Mouse (Mus musculus) CD4-positive, CD25-positive, alpha-beta regulatory T cell, adult 2 months (primary cell): Measurements from ENCODE around the gene Errfi1.

Experiments used
- DNase-seq: peaks from one replicate; pipeline ENCODE4 v3.0.0-alpha.2; 2012; ENCODE audit warnings: low read depth, low spot score

Errfi1 gene

DNA sequence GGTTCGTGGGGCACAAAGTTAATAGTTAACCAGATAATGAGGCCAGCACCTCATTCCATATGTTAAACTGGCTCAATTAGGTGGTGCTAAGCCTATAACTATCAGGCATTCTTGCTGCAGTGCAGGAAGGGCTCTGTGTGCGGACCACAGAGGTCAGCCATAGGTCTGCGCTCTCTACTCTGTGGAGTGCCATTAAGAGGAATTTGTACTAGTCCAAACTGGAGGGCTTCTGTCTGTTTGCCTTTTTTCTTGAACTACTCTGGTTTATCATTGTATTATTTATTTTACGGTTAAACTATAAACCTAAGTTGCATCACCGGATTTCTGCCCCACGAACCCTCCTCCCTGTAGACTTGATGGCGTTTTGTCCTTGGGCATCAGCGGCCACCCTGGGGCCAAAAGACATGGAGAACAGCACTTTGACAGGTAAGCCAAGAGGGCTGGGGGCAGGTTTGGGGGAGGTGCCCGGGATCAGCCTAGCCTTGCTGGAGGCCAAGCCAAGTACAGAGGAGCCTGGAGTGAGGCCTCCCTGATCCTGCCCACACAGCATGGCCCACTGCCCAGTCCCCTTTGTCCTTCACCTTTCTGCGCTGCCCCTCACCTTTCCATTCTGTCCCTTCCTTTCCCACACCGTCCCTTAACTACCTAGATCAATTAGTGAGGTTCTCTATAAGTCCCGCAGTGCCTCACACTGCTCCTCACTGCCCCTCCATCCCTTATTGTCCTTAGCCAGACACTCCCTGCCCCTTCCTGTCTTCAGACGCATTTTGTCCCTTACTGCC, at the start of gene Errfi1:
Gene Errfi1 (plus strand): TSS at position 240 of the 782 bp plus-strand sequence.
- peak; percentile 14 for DNase-seq

DNA sequence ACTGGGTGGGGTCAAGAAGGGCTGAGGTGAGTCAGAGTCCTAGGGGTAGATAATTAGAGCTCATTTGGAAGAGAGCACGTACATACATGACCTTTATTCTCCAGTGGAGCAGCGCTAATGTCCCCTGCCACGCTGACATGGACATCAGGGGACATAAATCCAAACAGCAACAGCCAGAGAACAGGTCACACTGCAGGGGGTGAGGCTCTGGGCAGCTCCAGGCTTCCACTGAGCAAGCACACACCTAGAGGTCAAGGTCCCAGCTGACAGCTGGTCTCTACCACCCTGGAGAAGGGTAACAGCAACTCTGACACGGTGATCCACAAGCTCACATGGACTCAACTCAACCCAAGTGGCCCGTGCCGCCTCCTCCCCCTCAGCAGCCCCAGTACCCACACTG, 49.5 kb upstream of the Errfi1 start:
- DNase-seq: no peak

DNA sequence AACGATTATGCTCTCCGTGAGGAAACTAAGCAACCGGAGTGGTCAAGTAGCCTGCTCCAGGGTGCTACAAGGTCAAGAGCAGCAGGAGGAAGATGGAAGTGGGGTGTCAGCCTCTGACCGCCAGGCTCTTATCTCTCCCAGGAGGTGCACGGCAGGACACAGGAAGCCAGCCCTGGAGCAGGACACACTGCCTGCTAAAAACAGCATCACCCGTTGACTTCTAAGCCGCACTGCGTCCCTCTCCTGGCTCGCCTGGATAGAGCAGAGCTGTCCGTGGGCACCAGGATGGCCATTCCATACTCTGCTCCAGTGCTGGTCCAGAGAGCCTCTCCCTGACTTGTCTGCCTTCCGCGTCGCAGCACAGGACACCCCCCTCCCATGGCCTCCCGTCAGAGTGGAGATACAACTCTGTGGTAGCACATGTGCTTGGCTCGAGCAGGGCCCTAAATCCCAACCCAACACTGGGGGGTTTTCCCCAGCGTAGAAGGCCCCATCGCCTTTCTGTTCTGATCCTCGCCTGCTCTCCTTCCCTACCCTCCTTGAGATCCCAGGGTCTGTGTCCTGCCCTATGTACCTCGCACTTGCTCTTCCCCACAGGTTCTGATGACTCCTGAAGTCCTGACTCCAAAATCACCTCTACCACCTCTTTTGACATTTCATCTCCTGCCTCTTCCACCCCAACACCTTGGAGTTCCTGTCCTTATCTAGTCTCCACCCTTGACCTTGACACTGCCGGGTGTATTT, 45.8 kb upstream of the Errfi1 start:
- DNase-seq: no peak

DNA sequence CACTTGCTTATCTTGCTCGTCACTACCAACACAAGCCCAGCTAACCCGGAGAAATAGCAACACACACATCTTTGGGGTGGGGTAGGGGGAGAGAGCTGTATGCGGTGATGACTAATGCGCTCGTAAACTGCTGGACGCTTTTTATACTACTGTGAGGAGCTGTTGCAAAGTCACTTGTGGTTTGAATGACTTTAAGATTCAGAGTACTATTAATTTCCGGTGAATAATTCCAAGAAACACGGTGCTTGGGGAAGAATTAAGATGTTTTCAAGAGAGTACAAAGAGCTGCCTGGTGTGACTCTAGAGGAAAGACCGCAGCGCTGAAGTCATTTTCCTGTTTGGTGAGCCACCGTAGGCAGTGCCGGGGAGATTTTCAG, 45.3 kb upstream of the Errfi1 start:
- peak; percentile 72 for DNase-seq

DNA sequence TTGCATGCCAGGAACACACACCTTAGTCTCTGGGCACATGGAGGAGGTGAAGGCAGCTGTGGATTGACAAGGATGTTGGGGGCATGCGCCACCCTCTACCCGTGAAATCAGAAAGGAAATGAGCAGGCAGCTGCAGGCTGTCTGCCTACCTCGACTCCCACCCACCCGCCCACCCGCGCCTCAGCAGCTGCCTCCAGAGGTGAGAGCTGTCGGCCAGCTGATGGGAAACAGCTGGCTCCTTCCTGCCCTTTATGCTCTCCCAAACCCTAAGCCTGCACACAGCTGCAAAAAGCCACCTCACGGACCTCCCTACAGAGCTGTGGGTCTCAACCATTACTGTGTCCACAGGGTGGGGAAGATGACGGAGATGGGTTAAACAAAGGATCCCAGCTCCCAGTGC, 44.4 kb upstream of the Errfi1 start:
- no peak for DNase-seq

DNA sequence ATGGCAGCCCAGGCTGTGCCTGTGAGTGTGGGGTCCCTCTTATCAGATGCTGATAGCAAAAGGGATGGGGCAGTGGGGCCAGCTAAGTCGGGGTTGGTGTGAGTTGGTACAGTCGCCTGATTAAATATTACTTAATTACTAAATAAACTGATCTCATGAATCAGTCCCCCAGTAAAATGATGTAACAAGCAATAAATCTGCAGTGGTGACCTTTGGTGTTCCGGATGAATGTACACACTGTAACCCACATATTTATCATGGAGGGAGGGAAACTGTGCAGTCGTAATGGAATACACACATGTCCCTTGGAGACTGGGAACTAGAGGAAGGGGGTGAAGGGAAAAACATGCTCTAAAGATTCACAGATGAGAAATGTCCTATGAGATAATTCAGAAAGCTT, 38.6 kb upstream of the Errfi1 start:
- no peak for DNase-seq

DNA sequence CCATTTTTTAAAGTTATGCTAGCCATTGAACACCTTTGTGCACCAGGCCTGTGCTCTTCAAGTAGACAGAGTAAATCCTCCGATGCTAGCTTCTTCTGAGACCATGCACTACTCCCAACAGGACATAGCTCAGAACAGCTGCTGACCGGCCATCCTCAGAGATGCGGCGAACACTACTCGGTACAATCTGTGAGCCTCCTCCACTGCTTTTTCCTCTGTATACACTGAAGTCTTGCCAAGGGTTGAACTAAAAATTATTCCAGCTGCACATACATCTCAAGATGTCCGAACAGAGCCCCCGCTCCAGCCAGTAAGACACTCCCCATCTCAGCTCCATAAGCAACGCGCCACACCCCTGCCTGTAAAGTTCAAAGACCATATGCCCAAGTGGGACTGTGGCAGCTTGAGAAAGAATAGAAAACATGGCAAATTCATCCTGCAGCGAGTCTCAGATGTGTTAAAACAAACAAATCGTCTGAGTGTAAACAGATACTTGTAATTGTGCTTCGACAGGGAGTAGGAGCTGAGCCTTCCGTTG, 37.2 kb upstream of the Errfi1 start:
- DNase-seq: no peak

DNA sequence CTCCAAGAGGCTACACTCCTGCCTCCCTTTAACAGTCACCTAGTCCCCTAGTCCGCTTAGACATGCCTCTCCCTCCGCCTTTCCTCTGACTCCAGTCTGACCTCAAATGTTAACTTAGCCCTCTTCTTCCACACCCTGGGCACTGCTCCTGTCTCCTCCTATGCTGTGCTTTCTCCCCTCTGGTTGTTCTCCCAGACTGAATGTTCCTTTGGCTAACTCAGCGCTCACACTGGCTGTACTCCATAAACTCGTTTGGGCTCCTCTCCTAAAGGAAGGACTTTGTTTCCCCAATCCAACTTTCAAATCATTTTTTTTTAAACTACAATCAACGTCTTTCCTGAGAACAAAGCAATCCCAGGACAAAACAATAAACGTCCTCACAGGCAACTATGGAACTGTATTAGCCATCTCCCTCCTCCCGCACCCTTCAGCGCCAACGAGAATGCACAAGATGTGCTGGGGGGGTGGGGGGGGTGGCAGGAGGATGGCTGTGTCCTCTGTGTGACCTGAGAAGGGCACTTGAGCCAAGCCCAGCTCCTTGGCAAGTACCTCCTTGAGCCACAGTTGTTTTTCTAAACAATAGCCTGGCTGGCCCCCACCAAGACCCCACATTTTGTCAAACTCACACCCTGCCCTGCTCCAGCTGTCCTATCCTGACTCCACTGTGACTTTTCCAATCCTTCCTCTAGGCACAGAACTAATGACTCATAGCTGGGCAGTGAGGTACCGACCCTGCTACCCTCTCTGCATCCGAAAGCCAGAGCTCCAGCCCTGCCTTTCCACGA, 34.4 kb upstream of the Errfi1 start:
- DNase-seq: no peak

DNA sequence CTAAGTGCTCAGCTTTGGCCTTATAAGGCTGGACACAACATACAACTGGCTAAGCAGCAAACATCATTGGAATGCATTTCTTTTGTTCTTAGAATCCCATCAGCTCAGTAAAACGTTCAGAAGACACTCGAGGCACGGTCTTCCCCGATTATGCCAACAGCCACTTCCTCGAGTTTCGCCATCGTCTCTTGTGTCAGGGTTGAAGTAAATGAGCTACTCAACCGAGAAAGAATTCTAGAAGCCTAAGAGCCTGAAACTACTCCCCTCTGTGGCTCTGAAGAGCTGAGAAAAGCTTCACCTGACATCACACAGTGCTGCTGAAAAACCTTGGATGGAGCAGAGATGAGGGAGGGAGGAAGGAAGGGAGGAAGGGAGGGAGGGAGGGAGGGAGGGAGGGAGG, 32.3 kb upstream of the Errfi1 start:
- DNase-seq: no peak

DNA sequence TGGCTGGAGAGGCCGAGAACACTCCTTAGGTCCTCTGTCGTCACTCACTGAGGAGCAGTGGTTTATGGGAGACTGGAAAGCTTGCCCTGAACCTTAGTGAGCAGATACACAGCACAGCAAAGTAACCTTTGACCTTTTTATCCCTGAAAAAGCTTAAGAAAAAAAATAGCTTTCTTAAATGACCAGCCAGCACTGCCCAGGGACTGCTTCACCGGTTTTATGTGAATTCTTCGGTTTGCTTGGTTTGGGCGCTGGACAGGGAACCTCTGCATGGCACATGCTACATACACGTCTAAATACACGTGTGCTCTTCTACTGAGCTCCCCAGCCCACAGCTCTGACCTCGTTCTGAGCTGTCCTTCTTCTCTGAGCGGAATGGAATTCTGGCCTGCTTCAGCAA, 31.1 kb upstream of the Errfi1 start:
- DNase-seq: no peak

DNA sequence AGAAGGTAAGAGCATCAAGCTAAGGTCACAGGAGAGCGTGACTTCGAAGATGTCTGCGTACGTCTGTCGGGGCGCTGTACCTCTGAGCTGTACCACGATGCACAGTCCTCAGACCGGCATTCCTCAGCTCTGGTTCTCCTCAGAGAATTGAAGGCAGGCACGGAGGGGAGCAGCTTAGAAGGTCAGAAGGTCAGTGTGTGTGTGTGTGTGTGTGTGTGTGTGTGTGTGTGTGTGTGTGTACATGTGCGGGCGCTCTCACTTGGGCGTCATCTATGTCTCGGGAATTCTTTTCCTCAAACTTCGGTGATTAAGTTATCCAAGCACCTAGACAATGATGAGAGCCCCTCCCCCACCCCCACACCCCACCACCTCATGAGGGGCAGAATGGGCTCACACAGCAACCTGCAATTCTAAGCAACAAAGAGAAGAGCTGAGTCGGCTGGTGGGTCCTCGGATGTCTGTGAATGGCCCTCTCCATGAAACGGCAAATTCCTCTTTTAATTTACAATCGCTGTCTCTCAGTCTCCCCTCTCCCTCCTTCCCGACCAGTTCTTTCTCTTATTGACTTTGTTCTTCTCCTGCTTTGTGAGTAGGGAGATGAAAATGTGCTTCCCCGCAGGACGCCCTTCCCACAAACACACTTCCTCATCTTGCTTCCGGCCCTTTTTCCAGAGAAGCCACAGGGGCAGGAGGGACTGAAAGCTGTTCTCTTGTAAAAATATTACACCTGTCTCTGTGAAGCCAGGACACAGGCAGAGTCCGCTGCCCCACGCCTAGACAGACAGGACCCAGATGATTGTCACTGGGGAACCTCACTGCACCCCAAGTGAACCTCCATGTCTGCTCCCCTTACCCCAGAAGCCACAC, 29.9 kb upstream of the Errfi1 start:
- DNase-seq: no peak

DNA sequence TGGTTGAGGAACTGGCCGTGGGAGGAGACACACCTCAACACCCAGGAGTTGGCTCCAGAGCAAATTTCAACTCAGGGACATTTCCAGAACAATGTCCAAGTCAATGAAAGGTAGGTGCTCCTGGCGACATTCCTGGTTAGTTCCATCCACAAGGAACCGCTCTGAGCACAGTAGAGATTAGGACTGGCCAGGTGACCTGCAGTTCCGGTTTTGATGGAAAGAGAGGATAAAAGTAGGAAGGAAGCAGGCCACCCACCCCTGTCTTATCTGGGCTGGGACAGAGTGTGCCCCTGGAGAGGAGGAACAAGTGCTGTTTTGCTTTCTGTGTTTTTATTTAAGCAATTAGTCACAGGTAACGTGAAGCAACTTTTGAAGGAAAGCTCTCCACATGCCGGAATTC, 28.8 kb upstream of the Errfi1 start:
- DNase-seq: no peak

DNA sequence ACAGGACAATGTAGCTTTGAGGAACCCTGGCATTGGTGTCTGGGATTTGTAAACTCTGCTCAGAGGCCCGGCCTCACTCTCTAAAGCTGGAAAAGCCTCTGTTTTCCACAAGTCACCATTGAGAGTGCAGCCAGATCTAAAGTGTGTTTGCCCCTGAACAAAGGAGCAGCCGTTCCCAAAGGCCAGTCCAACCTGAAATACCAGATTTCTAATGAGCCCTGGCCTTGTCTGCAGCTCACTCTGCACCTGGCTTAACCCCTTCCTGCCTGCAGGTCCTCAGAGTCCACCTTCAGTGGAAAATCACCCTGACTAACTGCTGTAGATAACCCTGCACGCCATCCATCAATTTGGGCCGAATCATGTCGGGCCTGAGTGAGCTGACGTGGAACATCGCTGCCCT, 28.2 kb upstream of the Errfi1 start:
- DNase-seq: no peak

DNA sequence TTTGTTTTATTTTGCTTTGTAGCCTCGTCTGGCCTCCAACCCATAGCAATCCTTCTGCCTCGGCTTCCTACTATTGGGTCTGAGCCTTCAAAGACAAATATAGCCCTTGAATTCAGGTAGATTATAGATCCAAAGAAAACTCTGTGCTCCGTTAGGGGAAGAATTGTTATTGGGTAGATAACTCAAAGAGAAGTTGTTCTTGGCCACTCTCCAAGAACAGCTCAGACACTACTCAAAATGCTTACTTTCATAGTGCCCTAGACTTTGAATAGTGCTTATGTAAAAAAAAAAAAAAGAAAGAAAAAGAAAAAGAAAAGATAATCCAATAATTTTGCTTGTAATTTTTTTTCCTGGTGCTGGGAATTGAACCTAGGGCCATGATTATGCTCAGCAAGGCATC, 22.4 kb upstream of the Errfi1 start:
- no peak for DNase-seq

DNA sequence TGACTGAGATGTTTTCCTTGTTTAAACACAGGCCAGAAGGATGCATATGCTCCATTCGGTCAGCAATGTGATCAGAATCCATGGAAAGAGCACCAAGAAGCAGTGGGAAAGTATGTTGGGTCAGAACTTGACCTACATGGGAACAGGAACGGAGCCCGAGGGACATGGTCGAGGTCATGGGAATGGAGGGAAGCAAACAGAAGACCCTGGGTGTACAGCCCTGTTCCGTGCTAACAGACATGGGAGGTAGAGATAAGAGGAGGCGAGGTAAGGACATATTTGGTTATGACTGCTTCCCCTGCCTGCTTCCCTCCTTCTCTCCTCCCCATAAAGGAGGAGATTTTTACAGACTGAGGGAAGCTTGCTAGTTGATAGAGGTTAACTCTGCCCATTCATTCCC, 21.8 kb upstream of the Errfi1 start:
- no peak for DNase-seq

DNA sequence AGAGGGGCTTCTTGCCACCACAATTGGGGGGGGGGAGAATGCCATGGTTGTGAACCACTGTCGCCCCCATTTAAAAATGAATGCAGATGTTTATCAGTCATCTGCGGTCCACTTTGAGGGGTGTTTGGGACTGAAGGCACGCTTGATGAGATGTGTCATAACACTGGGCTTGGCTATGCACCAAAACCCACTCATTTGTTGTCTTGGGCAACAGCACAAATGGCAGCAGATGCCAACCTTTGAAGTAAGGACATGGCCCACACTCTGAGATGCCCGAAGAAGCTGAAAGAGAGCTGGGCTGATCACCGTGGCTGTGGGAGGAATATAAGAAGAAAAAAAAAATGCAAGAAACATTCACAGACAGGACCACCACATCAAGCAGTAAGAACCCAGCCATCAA, 18.6 kb upstream of the Errfi1 start:
- no peak for DNase-seq

DNA sequence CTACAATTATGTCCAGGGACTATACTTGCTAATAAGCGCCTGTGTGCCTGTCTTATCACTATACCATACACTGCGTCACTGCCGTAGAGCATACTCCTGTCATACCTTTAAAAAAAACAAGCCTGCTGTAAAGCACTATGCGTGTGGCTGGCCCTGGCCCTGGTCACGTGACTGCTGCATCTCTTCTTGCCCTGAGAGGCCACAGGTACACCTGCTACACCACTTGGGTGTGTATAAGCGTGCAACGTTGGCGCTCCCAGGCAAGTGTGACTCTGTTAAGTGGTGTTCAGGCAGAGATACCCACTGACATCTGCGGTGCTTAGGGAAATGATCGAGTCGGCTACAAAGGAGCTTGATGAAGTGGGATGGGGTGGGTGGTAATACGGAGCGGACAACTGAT, 17.5 kb upstream of the Errfi1 start:
- DNase-seq: no peak

DNA sequence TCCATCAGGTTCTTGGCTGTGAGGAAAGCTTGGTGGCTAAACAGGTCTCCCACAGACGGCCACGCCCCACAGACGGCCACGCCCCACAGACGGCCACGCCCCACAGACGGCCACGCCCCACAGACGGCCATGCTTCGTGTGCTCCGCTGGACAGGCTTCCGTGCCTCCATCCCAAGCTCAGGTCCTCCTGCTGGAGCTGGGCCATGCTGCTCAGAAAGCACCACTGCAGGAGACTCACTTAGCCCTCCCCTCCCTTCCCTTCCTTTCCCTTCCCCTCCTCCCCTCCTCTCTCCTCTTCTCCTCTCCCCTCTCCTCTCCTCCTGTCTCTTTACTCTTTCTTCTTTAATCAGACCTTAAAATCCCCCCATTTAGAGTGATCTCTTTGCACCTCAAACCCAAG, 16.8 kb upstream of the Errfi1 start:
- no peak for DNase-seq

DNA sequence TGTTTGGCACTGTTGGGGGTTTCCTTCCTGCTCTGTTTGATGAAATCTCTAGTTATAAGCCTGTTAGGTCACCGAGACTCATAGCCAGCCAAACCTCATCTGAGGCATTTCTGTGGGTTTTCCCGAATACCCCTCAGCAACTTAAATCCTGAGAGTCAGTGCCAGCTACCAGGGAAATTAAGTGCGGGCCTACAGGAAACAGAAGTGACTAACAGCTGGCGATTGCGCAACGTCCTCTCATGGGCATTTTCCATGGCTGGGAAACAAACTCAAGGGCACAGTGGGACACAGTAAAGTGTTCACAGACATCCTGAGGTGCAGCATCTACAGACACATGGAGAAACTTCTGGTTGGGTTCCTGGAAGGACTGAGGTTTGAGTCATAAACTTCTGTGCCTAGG, 16.3 kb upstream of the Errfi1 start:
- DNase-seq: no peak

DNA sequence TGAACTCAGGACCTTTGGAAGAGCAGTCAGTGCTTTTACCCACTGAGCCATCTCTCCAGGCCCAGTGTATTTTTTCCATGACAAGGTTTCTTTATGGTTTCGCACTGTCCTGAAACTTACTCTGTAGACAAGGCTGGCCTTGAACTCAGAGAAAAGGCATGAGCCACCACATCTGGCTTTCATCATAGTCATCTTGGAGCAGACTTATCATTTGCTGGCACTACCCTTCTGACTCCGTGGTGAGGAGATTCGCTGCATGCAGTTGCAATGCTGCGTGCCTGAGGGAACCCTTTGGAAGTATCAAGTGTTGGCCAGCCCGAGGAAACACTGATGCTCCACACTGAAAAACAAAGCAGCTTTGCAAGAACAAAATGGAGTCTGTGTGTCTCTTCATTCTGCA, 11.7 kb upstream of the Errfi1 start:
- DNase-seq: no peak

DNA sequence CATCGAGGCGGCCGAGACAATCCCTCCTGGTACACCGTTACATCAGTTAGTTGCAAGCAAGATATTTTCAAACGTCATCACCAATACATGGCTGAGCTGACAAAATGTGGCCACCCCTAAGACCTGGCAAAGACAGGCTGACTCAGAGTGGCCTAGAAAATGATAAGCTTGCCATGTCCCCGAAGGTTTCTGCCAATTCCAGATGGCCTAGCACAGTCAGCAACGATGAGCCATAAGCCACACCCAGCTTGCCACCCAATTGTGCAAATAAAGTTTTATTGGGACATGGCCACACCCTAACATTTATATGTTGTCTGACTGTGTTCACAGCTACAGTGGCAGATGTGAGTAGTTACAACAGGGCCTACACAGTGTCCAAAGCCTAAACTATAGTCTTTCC, 10.5 kb upstream of the Errfi1 start:
- no peak for DNase-seq
